9 mouse cellular contexts compared by ENCODE assay signal in the genomic region with DNA sequence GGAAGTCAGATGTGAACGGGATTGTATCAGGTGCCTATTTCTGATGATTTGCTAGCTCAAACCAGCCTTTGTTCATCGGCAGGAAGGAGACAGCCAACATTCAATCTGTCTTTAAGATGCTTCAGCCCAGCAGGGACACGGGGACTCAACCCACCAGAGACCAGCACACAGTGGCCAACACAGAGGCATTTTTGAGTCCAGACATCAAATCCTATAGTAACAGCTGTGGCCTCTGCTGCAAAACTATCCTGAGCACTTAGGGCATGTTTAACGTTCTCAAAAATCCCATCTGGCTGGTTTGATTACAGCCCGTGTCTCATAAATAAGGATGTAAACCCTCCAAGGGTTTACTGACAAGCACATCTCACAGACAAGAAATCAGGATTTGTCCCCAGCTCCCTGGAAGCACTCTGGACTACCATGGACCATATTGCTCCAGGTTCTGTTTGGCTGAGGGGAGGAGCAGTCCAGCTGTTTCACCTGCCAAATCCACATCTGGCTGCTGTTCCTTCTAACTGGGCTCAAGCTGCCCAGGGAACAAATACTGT.
A peak's percentile ranks its signal among the peaks of the same experiment; 100 is the strongest.
DNase-seq lines count a peak whose midpoint lies in the region; ATAC-seq and TF ChIP-seq lines count a peak whose summit lies in the region.
"Had no signal": no experiment of that assay in that cellular context is flagged by ENCODE, and none has a peak within 500 bp of the region (broad histone marks: within the 10 kb centered on the region; RNA-seq: fewer than 3 reads in every experiment).

No protein-coding gene starts in this region.

- no peak for DNase-seq in heart, embryonic 10.5 days (ENCODE audit: low spot score)
- DNase-seq in heart, adult 11 months = no peak
- no peak for DNase-seq in G1E (ENCODE audit: low spot score)
- DNase-seq in forebrain, postnatal 0 days = no peak
- DNase-seq in cerebellum, postnatal 14 days = no peak
- no peak for DNase-seq in frontal cortex, postnatal 25 days (ENCODE audit: low spot score in 2 of 2)
- no peak for DNase-seq in lung, postnatal 36 days
- DNase-seq: right cerebral cortex, adult 18-20 months had no signal

- H3K4me2 ChIP-seq in forebrain, postnatal 0 days (ENCODE audit: low read depth) = no peak overlapping the region
- no peak overlapping the region for H3K4me2 ChIP-seq in midbrain, embryonic 12.5 days (replicated peaks)

- no peaks in the 10 kb centered on the region for H3K36me3 ChIP-seq in heart, embryonic 10.5 days
- H3K36me3 ChIP-seq in G1E (replicated peaks) = no peaks in the 10 kb centered on the region
- no peaks in the 10 kb centered on the region for H3K36me3 ChIP-seq in forebrain, postnatal 0 days (ENCODE audit: insufficient read depth)
- H3K36me3 ChIP-seq in midbrain, embryonic 12.5 days = no peaks in the 10 kb centered on the region

- no peak overlapping the region for H3K9ac ChIP-seq in forebrain, postnatal 0 days
- no peak overlapping the region for H3K9ac ChIP-seq in midbrain, embryonic 12.5 days (replicated peaks)

- no peak for ATAC-seq in G1E (ENCODE audit: extremely low read depth, insufficient number of reproducible peaks, low FRiP score, poor library complexity, severe bottlenecking)
- ATAC-seq in forebrain, postnatal 0 days = peak; percentile 12; the same call in 1 of the 2 replicates
- peak; percentile 45; the same call in 1 of the 2 replicates for ATAC-seq in midbrain, embryonic 12.5 days (ENCODE audit: low FRiP score, low read depth)

- H3K9me3 ChIP-seq in heart, embryonic 10.5 days = no peaks in the 10 kb centered on the region
- peaks cover 5% of the 10 kb centered on the region for H3K9me3 ChIP-seq in G1E (replicated peaks)
- H3K9me3 ChIP-seq in forebrain, postnatal 0 days (ENCODE audit: low read length) = no peaks in the 10 kb centered on the region
- H3K9me3 ChIP-seq in midbrain, embryonic 12.5 days = no peaks in the 10 kb centered on the region

- peaks cover 33% of the 10 kb centered on the region for H3K4me1 ChIP-seq in heart, embryonic 10.5 days
- peaks cover 60% of the 10 kb centered on the region for H3K4me1 ChIP-seq in G1E (ENCODE audit: insufficient read depth, low read depth, low read length)
- peaks cover 6% of the 10 kb centered on the region; the same call in 1 of the 2 replicates for H3K4me1 ChIP-seq in forebrain, postnatal 0 days (ENCODE audit: insufficient read depth)
- peaks cover 34% of the 10 kb centered on the region for H3K4me1 ChIP-seq in midbrain, embryonic 12.5 days

- no peak for TF ChIP-seq CTCF in G1E (IDR thresholded peaks at IDR 0.05; ENCODE audit: low read depth, low read length)
- TF ChIP-seq CTCF in forebrain, postnatal 0 days (IDR thresholded peaks at IDR 0.05; ENCODE audit: low read depth) = no peak

- H3K27ac ChIP-seq in heart, embryonic 10.5 days = 0 out of 2 replicates have a peak overlapping the region, but pooled peaks have one; percentile 17
- peak overlapping the region; percentile 54 for H3K27ac ChIP-seq in forebrain, postnatal 0 days (ENCODE audit: low read depth, low read length)
- peak overlapping the region; percentile 64 for H3K27ac ChIP-seq in midbrain, embryonic 12.5 days (replicated peaks)

- no peak overlapping the region for H3K4me3 ChIP-seq in heart, embryonic 10.5 days
- peak overlapping the region; percentile 55; the same call in 1 of the 2 replicates for H3K4me3 ChIP-seq in G1E (ENCODE audit: low read depth, low read length)
- H3K4me3 ChIP-seq in forebrain, postnatal 0 days (ENCODE audit: low read depth, low read length) = no peak overlapping the region
- no peak overlapping the region for H3K4me3 ChIP-seq in midbrain, embryonic 12.5 days

- no peaks in the 10 kb centered on the region for H3K27me3 ChIP-seq in heart, embryonic 10.5 days (ENCODE audit: insufficient read depth, poor library complexity, severe bottlenecking)
- H3K27me3 ChIP-seq in G1E (ENCODE audit: insufficient read depth, low read length) = peaks cover 7% of the 10 kb centered on the region; the same call in 1 of the 2 replicates
- no peaks in the 10 kb centered on the region for H3K27me3 ChIP-seq in forebrain, postnatal 0 days (ENCODE audit: insufficient read depth, low read length)
- no peaks in the 10 kb centered on the region for H3K27me3 ChIP-seq in midbrain, embryonic 12.5 days

- 80% methylated on average over 5 of the region's 5 CpGs for WGBS in heart, embryonic 10.5 days
- WGBS in forebrain, postnatal 0 days = 49% methylated on average over 5 of the region's 5 CpGs
- WGBS in midbrain, embryonic 12.5 days = 53% methylated on average over 5 of the region's 5 CpGs
